Mouse (Mus musculus): ENCODE measurements around the gene Nhlrc2.
A peak's percentile ranks its signal among the peaks of the same experiment; 100 is the strongest.

The Nhlrc2 gene

DNA sequence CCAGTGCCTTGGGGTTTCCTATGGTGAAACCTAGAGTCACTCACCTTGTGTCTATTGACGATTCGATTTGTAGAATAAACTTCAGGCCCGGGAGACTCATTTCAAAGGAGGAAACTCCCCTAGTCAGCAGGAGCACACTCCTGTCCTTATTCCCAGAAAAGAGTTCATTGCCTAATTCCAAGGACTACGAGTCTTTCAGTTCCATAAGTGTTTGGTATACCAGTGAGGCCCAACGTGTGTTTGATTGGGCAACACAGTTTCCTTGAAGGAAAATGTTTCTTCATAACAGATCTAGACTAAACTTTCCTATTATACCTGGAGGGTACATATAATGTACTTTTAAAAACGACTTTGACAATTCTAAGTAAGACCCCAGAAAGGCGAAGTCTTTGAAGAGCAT, 73.8 kb downstream of the Nhlrc2 start:
- no peak for DNase-seq (ENCODE audit: low spot score)

DNA sequence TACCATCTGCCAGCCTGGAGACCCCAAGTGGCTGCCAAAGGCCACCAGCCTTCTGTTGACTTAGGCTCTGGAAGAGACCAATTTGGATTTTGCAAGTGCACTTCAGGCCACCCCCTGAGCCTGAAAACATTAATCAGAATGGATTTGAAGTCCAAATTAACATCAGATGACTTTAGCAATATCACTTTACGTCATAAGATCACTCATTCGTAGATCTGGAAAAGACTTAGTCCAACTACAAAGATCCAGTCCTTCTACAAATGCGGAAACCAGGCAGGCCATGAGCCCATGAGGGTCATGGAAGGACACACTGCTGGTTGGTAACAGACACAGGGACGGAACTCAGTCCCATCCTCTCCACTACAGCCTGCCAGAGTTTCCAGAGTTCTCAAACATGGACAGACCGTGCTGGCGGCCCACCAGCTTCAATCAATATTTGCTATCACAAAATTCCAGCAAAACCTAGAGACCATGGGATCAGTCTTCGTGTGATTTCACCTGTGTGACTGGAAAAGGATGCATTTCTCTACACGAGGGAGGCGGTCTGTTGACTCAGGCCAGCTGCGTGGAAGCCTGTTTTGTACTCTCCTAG, 79.9 kb downstream of the Nhlrc2 start:
- no peak for DNase-seq (ENCODE audit: low spot score)

DNA sequence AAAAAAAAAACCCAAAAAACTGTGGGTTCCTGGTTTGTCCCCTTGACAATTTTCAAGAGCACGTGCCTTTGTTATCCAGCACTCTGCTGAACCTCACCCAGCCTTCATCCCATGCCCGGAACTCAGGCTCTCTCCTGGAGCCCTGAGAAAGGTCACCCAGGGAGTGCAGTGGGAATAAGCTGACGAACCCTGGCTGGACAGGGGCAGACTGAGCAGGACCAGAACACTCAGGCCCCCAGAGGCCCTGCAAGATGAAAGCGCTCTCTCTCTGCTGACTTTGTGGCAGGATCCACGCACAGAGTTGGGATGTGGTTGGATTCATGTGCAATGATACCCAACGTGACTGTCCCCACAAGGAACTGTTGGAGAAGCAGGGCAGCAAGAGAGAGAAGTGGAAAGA, 81.6 kb downstream of the Nhlrc2 start:
- no peak for DNase-seq (ENCODE audit: low spot score)

DNA sequence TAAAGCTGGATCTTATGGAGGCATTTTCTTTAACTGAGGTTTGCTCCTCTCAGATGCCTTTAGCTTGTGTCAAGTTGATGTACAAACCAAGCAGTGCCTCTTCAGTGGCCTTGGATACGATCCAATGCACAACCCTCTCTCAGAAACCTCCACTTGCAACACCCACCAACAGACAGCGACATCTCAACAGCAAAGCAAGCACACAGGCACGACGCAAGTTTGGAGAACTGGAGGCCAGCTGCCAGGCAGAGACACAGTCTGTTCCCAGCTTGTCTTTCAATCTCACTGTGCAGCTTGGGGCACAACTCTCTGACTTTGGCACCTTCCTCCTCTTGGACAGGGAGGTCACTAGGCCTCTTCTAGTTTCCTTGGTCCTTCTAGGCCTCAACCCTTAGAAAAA, 83.0 kb downstream of the Nhlrc2 start:
- no peak for DNase-seq (ENCODE audit: low spot score)

DNA sequence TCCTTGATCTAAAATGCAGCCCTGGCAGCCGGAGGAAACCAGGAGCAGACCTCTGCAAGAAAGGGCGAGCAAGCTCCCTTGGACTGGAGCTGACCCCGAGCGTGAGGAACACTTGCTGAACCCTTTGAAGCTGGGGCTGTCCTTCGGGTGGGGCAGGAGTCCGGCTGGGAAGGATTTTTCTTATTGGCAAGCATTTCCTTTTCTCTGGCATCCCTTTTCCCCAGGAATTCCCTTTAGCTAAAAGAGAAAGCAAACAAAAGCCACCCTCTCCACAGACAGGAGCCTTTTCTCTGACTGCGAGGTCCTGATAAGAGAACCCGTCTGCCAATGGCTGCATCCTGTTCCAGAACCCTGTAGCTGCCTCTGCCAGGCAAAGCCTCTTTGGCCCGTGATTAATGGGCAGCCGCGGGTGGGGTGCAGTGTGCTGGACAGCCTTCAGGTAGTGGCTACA, 83.4 kb downstream of the Nhlrc2 start:
- DNase-seq (ENCODE audit: low spot score), result peak; percentile 13

DNA sequence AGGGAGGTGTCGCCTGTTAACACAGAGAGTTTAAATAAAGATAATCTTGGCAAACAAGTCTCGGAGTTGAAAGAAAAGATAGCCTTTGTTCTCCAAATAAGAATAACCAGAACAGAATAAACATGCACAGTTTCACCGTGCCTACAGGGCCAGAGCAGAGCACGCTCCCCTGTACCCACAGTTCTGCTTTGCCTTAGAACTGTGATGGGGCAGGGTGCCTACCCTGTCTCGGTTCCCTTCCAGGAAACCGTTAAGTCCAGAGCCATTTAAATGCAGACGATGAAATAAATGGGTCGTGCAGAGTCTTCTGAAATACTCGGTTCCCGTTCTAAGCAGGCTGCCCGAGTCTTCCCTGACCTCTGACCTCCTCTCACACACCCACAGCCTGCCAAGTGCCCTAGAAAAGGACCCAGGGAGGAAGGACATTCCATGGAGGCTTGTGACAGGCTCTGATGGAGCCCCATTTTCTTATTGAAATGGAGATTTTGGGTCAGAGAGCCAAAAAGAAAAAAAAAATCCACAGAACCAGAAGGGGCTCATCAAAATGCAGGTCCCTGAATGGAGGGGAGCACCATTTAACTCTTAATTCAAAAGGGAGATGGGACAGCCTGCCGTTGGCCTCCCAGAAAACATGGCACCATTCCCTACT, 89.1 kb downstream of the Nhlrc2 start:
- DNase-seq (ENCODE audit: low spot score), result no peak

DNA sequence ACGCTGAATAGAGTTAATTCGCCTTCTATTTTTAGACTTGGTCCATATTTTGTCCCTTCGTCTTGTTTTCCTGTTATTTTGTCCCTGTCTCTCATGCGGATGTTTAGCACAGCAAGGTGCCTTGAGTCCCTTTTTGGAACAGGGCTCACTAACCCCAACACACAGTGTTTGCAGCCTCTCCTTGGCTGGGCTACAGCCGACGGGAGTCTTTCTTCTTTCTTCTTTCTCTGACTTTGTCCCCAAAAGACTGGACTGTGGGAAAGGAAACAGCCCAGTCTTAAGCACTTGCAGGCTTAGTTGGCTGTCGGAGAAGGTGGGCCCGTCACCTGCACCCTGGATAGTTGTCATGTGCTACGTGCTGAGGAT, 89.6 kb downstream of the Nhlrc2 start:
- DNase-seq (ENCODE audit: low spot score), result no peak

DNA sequence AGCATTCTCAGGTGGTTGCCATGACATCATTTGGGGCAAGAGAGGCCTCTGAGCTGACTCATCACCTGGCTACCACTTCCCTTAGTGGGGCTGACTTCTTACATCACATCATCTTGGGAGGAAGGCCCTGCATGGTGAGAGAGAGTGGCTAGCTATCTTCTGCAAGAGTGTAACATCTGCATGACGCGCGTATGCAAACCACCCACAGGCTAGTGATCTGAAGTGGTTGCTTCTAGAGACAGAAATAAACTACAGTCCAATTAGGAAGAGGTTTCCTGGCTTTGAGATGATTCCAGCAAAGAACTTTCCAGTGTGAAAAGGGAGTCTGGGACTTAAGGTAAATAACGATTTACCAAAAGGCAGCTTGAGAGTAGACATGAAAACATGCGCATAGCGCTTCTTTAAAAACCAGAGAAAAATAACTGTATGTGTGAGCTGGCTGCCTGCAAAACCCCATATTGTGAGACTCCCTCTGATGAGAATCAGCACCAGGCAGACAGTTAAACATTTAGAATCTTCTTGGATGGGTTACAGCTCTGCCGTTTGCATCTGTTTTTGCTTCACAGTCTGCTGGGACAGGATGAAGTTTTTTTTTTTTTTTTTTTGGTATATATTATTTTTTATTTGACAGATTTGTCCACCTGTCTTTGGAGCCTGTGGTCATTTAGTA, 99.5 kb downstream of the Nhlrc2 start:
- no peak for DNase-seq (ENCODE audit: low spot score)

DNA sequence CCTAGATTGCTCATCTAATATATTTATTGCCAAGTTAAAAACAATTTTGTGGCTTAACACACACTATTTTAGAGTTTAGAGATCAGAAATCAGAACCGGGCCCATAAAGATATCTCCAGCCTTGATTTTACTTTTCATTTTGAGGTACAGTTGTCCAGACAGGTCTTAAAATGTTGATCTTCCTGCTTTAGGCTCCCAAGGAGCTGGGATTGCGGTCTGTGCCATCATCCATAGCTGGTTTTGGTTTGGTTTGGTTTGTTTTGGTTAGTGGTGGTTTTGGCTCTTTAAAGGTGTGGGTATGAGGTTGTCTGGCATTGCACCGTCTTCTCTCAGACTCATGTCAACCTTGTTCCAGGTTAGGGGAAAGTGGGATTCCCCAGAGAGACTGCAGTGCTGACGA, 103.2 kb downstream of the Nhlrc2 start:
- no peak for DNase-seq (ENCODE audit: low spot score)

DNA sequence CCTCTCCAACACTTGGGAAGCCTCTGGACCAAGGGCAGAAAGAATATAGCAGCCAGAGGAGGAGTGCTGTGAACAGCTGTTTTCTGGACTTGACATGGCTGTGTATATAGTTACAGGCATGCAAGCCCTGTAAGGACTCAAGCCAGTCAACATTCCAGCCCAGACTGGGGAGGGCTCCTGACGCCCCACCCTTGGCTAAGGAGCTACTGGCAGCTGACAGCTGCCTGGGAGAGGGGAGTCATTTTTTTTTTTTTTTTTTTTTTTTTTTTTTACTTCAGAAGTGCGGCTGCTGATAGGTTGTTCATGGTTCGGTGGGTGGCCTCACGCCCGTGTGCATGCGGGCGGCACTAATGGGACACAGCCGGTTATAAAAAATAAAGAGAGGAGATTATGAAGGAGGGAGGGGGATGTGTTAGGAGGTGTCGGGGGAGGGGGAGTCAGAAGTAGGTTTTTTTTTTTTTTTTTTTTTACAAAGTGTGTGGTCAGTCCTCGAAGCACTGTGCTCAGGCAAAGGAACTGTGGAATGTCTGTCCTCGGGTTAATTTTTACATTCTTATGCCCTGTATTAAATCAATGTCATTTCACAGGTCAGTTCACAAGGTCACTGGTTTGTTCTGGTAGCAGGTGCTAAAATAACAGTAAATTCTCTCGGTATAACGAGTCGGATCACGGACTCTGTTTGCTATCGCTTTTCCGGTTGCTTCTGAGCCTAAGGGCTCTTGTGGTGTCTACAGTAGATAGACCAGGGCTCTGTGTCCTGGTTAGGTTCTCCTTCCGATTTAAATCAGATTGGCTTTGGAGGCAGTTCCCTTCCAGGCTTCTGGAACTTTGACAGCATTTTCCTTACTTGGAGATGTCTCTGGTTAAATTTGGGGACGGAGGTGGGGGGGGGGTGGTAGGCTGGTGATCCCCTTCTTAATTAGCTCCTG, 104.2 kb downstream of the Nhlrc2 start:
- no peak for DNase-seq (ENCODE audit: low spot score)
